In genomic region chr19:43692815-43693214, GRCm38 (mm10) we compare ENCODE assay signal across 13 mouse cellular contexts.
"Had no signal": no experiment of that assay in that cellular context is flagged by ENCODE, and none has a peak within 500 bp of the region (broad histone marks: within the 10 kb centered on the region; RNA-seq: fewer than 3 reads in every experiment).

No protein-coding gene starts in this region.

- H3K27me3 ChIP-seq: limb, embryonic 15.5 days; liver, embryonic 12.5 days; neural tube, embryonic 13.5 days had no signal

- ATAC-seq: liver, embryonic 12.5 days had no signal

- H3K27ac ChIP-seq: limb, embryonic 15.5 days; liver, embryonic 12.5 days; midbrain, embryonic 10.5 days; neural tube, embryonic 13.5 days; stomach, postnatal 0 days had no signal

- H3K36me3 ChIP-seq: limb, embryonic 15.5 days had no signal

- H3K4me3 ChIP-seq: limb, embryonic 15.5 days; liver, embryonic 12.5 days; midbrain, embryonic 10.5 days; neural tube, embryonic 13.5 days had no signal

- H3K4me2 ChIP-seq: limb, embryonic 15.5 days; liver, embryonic 12.5 days; lung, embryonic 14.5 days; neural tube, embryonic 13.5 days had no signal

- DNase-seq: layer of hippocampus, adult 9-11 months; layer of hippocampus, postnatal 36 days; lung, embryonic 14.5 days; lung, postnatal 10 days; lung, postnatal 4 days; right cerebral cortex, adult 18-20 months; right cerebral cortex, postnatal 25 days; thymus, postnatal 4 days had no signal

- H3K9ac ChIP-seq: limb, embryonic 15.5 days; liver, embryonic 12.5 days; lung, embryonic 14.5 days; neural tube, embryonic 13.5 days had no signal

- H3K9me3 ChIP-seq: limb, embryonic 15.5 days; liver, embryonic 12.5 days; midbrain, embryonic 10.5 days; neural tube, embryonic 13.5 days had no signal
